Mouse (Mus musculus) inflammation-experienced regulatory T-cells, adult 16 weeks (primary cell): ENCODE results near the gene Pitpnm3. TPM values are rescaled to one million over a fixed set of nuclear protein-coding genes. Genes with fewer than 3 reads are reported as not detected.

Experiments
- polyA plus RNA-seq: library from polyadenylated mRNA; unstranded; fragments of 100-300 nt; shearing (Covaris generic); gene quantifications from one replicate; pipeline ENCODE4 v1.2.1, GENCODE M21; 2017

Gene Pitpnm3
- not detected for polyA plus RNA-seq

GRCm38 (mm10) chr11:72135383-72136158, at the start of gene Pitpnm3:
Gene Pitpnm3, minus strand, starts transcription at chr11:72135778.

GRCm38 (mm10) chr11:72041768-72042607, 93.6 kb downstream of the Pitpnm3 start, which contains the start of gene Pimreg:
Gene Pimreg, plus strand, starts transcription at chr11:72042032.

GRCm38 (mm10) chr11:72037409-72037808, 98.2 kb downstream of the Pitpnm3 start, which contains the start of gene Aipl1:
Gene Aipl1, minus strand, starts transcription at chr11:72037509.

Other genes with a start within 250 kb of the Pitpnm3 start
- 0.66 TPM for gene Aipl1, start 98.3 kb downstream of the Pitpnm3 start, polyA plus RNA-seq
- gene Pimreg, start 93.7 kb downstream of the Pitpnm3 start, polyA plus RNA-seq, result 4.0 TPM
- 0.39 TPM for gene Gm43951, start 71.1 kb upstream of the Pitpnm3 start, polyA plus RNA-seq
- gene 4933427D14Rik, start 71.7 kb upstream of the Pitpnm3 start, polyA plus RNA-seq, result 39.8 TPM
- 109 TPM for gene Txndc17, start 71.8 kb upstream of the Pitpnm3 start, polyA plus RNA-seq
- gene Med31, start 79.8 kb upstream of the Pitpnm3 start, polyA plus RNA-seq, result 26.4 TPM
- not detected for gene Slc13a5, start 131.4 kb upstream of the Pitpnm3 start, polyA plus RNA-seq
- 87.9 TPM for gene Xaf1, start 165.9 kb upstream of the Pitpnm3 start, polyA plus RNA-seq
- gene Fbxo39, start 178.7 kb upstream of the Pitpnm3 start, polyA plus RNA-seq, result 0.34 TPM
- gene Tekt1, start 226.7 kb upstream of the Pitpnm3 start, polyA plus RNA-seq, result not detected